Mouse (Mus musculus): ENCODE data around the gene Ksr2.

DNA sequence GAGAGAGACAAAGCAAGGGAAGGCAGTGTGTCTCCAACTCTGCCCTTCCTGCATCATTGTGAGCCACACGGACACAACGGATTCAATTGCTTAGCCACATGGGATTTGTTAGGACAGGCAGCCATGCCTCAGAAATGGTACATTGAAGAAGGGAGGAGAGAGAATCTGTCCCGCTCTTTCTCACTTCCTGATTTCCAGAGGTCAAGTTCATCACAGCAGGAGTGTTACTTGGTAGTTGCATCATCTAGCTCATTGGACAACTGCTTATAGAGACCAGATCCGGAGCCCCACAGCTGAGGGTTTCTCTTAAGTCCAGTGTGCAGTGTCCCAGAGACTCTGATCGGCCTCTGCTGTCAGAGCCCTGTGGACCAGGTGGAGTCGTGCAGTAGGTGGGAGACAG is 227.8 kb downstream of the Ksr2 start:
- TF ChIP-seq CTCF (conservative IDR thresholded peaks at IDR 0.05; ENCODE audit: low read length) = no peak
- TF ChIP-seq NANOG (IDR thresholded peaks at IDR 0.05; ENCODE audit: borderline replicate concordance, low read length) = no peak
- TF ChIP-seq POU5F1 (IDR thresholded peaks at IDR 0.05; ENCODE audit: borderline replicate concordance, low read length) = no peak
